Mouse (Mus musculus): ENCODE results near the gene Vgf.

The Vgf gene

GRCm38 (mm10) chr5:137030416-137030810 is 4.2 kb downstream of the Vgf start:
- DNase-seq (ENCODE audit: low spot score in 2 of 2), result no peak

GRCm38 (mm10) chr5:137031076-137032032 is 5.2 kb downstream of the Vgf start:
- DNase-seq (ENCODE audit: low spot score in 2 of 2), result no peak

- no peak for DNase-seq (ENCODE audit: low spot score in 2 of 2)
Observed at GRCm38 (mm10) chr5:137032033-137032421, 5.8 kb downstream of the Vgf start.

- peak; percentile 84 to 87 for DNase-seq (ENCODE audit: low spot score in 2 of 2)
Observed at GRCm38 (mm10) chr5:137032641-137033074, 6.5 kb downstream of the Vgf start.

- DNase-seq (ENCODE audit: low spot score in 2 of 2), result no peak
Observed at GRCm38 (mm10) chr5:137036211-137036610, 10.0 kb downstream of the Vgf start.

- DNase-seq (ENCODE audit: low spot score in 2 of 2), result no peak
Observed at GRCm38 (mm10) chr5:137039453-137039852, 13.3 kb downstream of the Vgf start.

GRCm38 (mm10) chr5:137041442-137041841 is 15.2 kb downstream of the Vgf start:
- no peak for DNase-seq (ENCODE audit: low spot score in 2 of 2)

- no peak for DNase-seq (ENCODE audit: low spot score in 2 of 2)
Observed at GRCm38 (mm10) chr5:137043997-137044396, 17.8 kb downstream of the Vgf start.

GRCm38 (mm10) chr5:137045402-137046323 is 19.5 kb downstream of the Vgf start, which contains the start of gene Ap1s1:
Gene Ap1s1, minus strand, starts transcription at chr5:137046135.
- DNase-seq (ENCODE audit: low spot score in 2 of 2), result peak; percentile 95 to 96

GRCm38 (mm10) chr5:137046324-137046718 is 20.1 kb downstream of the Vgf start:
- no peak for DNase-seq (ENCODE audit: low spot score in 2 of 2)

- DNase-seq (ENCODE audit: low spot score in 2 of 2), result no peak
Observed at GRCm38 (mm10) chr5:137046991-137047390, 20.8 kb downstream of the Vgf start.

- no peak for DNase-seq (ENCODE audit: low spot score in 2 of 2)
Observed at GRCm38 (mm10) chr5:137051125-137051524, 24.9 kb downstream of the Vgf start.

GRCm38 (mm10) chr5:137051914-137052505 is 25.8 kb downstream of the Vgf start:
- no peak for DNase-seq (ENCODE audit: low spot score in 2 of 2)

GRCm38 (mm10) chr5:137054299-137054698 is 28.1 kb downstream of the Vgf start:
- no peak for DNase-seq (ENCODE audit: low spot score in 2 of 2)

GRCm38 (mm10) chr5:137054873-137055272 is 28.7 kb downstream of the Vgf start:
- no peak for DNase-seq (ENCODE audit: low spot score in 2 of 2)

- DNase-seq (ENCODE audit: low spot score in 2 of 2), result no peak
Observed at GRCm38 (mm10) chr5:137061809-137062481, 35.8 kb downstream of the Vgf start.

- no peak for DNase-seq (ENCODE audit: low spot score in 2 of 2)
Observed at GRCm38 (mm10) chr5:137062601-137063000, 36.4 kb downstream of the Vgf start.

GRCm38 (mm10) chr5:137065454-137065853 is 39.3 kb downstream of the Vgf start:
- no peak for DNase-seq (ENCODE audit: low spot score in 2 of 2)

- no peak for DNase-seq (ENCODE audit: low spot score in 2 of 2)
Observed at GRCm38 (mm10) chr5:137065923-137066322, 39.7 kb downstream of the Vgf start.

GRCm38 (mm10) chr5:137068711-137069110 is 42.5 kb downstream of the Vgf start:
- DNase-seq (ENCODE audit: low spot score in 2 of 2), result no peak
